Mouse (Mus musculus) midbrain, postnatal 0 days (tissue): ENCODE measurements around the gene Sorcs2. TPM values are rescaled to one million over a fixed set of nuclear protein-coding genes. Genes with fewer than 3 reads are reported as not detected.

Experiments
- ATAC-seq: fragments of 200-750 bp; cut with Nextera tagmentation; 2 replicates; pipeline ENCODE4 v1.8.0; 2017; ENCODE audit warnings: moderate number of reproducible peaks, mild to moderate bottlenecking, moderate TSS enrichment, moderate library complexity; ENCODE audit not compliant: low FRiP score
- DNase-seq: peaks from one replicate; pipeline ENCODE4 v3.0.0-alpha.2; 2015; ENCODE audit warnings: low spot score
- H3K27ac ChIP-seq: fragments of 300-500 bp; sonication (generic); 2 replicates; pipeline ENCODE4 v1.5.1; 2014; ENCODE audit warnings: low read depth, mild to moderate bottlenecking, low read length, mixed read lengths
- H3K27me3 ChIP-seq: fragments of 300-500 bp; sonication (generic); 2 replicates; pipeline ENCODE4 v1.6.1; 2014; ENCODE audit warnings: low read length, control low read depth, mixed read lengths; ENCODE audit not compliant: insufficient read depth
- H3K36me3 ChIP-seq: fragments of 300-500 bp; sonication (generic); 2 replicates; pipeline ENCODE4 v1.6.1; 2014; ENCODE audit warnings: low read length, control low read depth, mixed read lengths; ENCODE audit not compliant: insufficient read depth
- H3K4me1 ChIP-seq: fragments of 300-500 bp; sonication (generic); 2 replicates; pipeline ENCODE4 v1.6.1; 2014; ENCODE audit warnings: mild to moderate bottlenecking, control low read depth, antibody characterized with exemption, low read length, mixed read lengths; ENCODE audit not compliant: insufficient read depth
- H3K4me2 ChIP-seq: fragments of 300-500 bp; sonication (generic); 2 replicates; pipeline ENCODE4 v1.6.1; 2014; ENCODE audit warnings: low read depth, mild to moderate bottlenecking, low read length, mixed read lengths; ENCODE audit not compliant: poor library complexity, severe bottlenecking
- H3K4me3 ChIP-seq: fragments of 300-500 bp; sonication (generic); 2 replicates; pipeline ENCODE4 v1.5.1; 2014; ENCODE audit warnings: low read depth, mild to moderate bottlenecking, low read length, moderate library complexity
- H3K9ac ChIP-seq: fragments of 300-500 bp; sonication (generic); replicated peaks from 2 replicates; pipeline ENCODE4 v1.6.1; 2014; ENCODE audit warnings: mild to moderate bottlenecking, low read length, moderate library complexity, mixed read lengths; ENCODE audit not compliant: poor library complexity, severe bottlenecking
- H3K9me3 ChIP-seq: fragments of 300-500 bp; sonication (generic); 2 replicates; pipeline ENCODE4 v1.6.1; 2016; ENCODE audit warnings: low read length, control low read depth
- CTCF ChIP-seq: IDR thresholded peaks from 2 replicates; pipeline ENCODE4 v1.5.1; 2016; ENCODE audit warnings: antibody characterized with exemption, mild to moderate bottlenecking
- WGBS: fragments of 180-500 bp; shearing (Covaris S2); extraction: QIAGEN DNeasy Blood & Tissue Kit; methylation state at CpG from one replicate; pipeline ENCODE4 v1.1.7; 2014; 5-methylcytosine and 5-hydroxymethylcytosine counted together
- polyA plus RNA-seq: library from polyadenylated mRNA; unstranded; fragments of >200 nt; fragmentation: Nextera tagmentation; extraction: Ambion mirVana; gene quantifications from 2 replicates; pipeline ENCODE4 v1.2.1, GENCODE M21; 2015
- total RNA-seq: library from RNA; depleted of rRNA; stranded (reverse); fragments of >200 nt; gene quantifications from 2 replicates; pipeline ENCODE4 v1.2.3, GENCODE M21; 2014

Gene Sorcs2
- total and polyA plus RNA-seq, 2 experiments from 2014 or later: 16.1 to 49.2 TPM

DNA sequence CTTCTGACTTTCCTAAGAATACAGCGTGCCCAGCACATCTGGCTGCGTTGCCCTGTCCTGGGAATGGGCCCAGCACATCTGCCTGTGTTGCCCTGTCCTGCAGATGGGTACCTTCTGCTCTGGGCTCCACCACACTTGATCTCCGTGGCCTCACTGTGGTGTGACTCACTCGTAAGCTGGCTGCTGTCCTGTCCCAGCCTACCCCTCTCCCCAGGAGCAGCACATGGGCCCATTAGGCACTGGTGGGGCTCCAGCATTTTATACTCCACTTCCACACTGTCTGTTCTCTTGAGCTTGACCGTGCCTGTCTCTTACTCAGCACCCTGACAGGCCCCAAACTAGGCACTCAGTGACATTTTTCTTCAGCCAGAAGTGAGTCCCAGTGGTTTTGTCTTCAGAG lies 391.4 kb downstream of the Sorcs2 start:
- no peak overlapping the region for H3K27ac ChIP-seq
- DNase-seq (no peak), ATAC-seq (no peak)
- H3K9me3 ChIP-seq: no peaks in the 10 kb centered on the region
- H3K36me3 ChIP-seq: peaks cover 15% of the 10 kb centered on the region
- 83% methylated on average over 5 of the region's 5 CpGs for WGBS
- no peak for TF ChIP-seq CTCF
- H3K4me1 ChIP-seq: no peaks in the 10 kb centered on the region
- no peak overlapping the region for H3K4me3 ChIP-seq
- H3K9ac ChIP-seq: no peak overlapping the region
- H3K27me3 ChIP-seq: no peaks in the 10 kb centered on the region
- no peak overlapping the region for H3K4me2 ChIP-seq

DNA sequence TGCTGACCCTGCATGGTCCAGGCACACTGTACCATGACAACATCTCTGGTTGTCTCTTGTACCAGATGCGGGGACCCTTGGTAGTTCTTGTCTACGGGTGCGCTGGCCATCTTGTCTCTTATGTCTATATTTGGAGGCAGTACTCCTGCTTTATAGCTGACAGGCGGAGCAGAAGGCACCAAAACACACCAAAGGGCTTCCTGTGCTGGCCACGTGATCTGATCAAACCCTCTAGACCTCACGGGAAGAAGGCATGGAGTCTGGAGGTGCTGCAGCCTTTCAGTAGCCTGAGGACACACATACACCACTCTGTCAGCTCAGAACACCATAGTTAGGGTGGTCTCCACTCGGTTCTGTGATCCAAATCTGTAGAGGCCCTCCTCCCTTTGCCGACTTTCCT lies 391.8 kb downstream of the Sorcs2 start:
- no peaks in the 10 kb centered on the region for H3K9me3 ChIP-seq
- DNase-seq (no peak), ATAC-seq (no peak)
- H3K4me2 ChIP-seq: no peak overlapping the region
- no peak for TF ChIP-seq CTCF
- H3K27me3 ChIP-seq: no peaks in the 10 kb centered on the region
- H3K27ac ChIP-seq: no peak overlapping the region
- peaks cover 19% of the 10 kb centered on the region for H3K36me3 ChIP-seq
- 86% methylated on average over 8 of the region's 8 CpGs for WGBS
- no peaks in the 10 kb centered on the region for H3K4me1 ChIP-seq
- no peak overlapping the region for H3K4me3 ChIP-seq
- H3K9ac ChIP-seq: no peak overlapping the region

DNA sequence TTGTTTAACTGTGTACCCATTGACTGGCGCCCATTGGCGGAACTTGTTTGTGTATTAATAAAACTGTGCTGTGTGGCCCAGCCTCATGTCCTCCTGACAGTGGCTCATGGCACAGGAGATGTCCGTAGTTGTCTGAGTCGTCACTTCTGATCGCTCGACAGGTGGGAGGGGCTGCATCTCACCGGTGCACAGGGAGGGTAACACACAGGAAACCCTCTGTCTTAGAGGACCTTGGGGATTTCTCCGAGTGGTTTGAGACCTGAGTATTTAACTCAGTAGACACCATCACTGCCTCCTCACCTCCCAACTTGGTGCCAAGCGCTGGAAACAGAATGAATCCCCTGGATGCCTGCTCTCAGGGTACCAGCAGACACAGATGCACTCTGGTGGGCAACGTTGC lies 394.1 kb downstream of the Sorcs2 start:
- H3K36me3 ChIP-seq: peaks cover 40% of the 10 kb centered on the region
- no peak for TF ChIP-seq CTCF
- no peak overlapping the region for H3K4me2 ChIP-seq
- H3K27ac ChIP-seq: no peak overlapping the region
- H3K4me1 ChIP-seq: no peaks in the 10 kb centered on the region
- no peaks in the 10 kb centered on the region for H3K27me3 ChIP-seq
- H3K9me3 ChIP-seq: no peaks in the 10 kb centered on the region
- H3K9ac ChIP-seq: no peak overlapping the region
- ATAC-seq: no peak
- no peak overlapping the region for H3K4me3 ChIP-seq
- 88% methylated on average over 10 of the region's 10 CpGs for WGBS
- DNase-seq: no peak

DNA sequence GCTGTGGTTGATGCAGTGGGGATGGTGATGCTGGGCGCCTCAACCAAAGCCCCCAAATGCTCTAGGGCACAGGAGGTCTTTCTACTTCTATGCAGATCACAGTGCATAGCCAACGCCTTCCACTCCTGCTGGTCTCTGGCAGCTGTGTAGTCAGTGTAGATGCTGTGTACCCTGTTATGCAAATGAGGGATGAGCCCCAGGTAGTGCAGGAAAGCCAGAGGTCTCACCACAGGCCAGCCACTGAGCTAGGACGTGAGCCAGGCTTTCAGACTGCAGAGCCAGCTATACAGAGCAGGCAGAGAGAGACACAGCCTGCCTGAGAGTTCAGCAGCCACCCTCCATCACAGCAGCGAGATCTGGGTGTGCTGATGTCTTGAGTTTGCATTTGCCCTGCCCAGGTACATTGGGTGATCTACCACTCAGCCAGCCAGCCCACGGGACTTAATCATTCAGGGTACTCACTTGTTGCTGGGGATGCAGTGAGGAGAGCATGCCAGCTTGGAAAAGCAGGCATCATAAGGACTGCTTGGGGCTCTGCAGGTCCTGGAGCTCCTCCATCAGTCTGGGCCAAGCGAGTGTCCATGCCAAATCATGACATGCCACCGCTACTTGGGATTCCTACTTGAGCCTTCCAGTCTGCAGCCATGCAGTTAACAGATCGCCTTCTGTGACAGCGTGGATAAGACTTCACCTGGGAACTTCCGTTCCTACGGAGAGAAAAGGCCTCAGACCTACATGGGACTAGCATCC lies 407.8 kb downstream of the Sorcs2 start:
- DNase-seq: no peak
- H3K4me3 ChIP-seq: no peak overlapping the region
- peaks cover 45% of the 10 kb centered on the region for H3K36me3 ChIP-seq
- no peak overlapping the region for H3K4me2 ChIP-seq
- no peak for ATAC-seq
- 80% methylated on average over 11 of the region's 11 CpGs for WGBS
- H3K9ac ChIP-seq: no peak overlapping the region
- TF ChIP-seq CTCF: no peak
- H3K4me1 ChIP-seq: no peaks in the 10 kb centered on the region
- H3K27me3 ChIP-seq: no peaks in the 10 kb centered on the region
- H3K27ac ChIP-seq: no peak overlapping the region
- H3K9me3 ChIP-seq: no peaks in the 10 kb centered on the region

DNA sequence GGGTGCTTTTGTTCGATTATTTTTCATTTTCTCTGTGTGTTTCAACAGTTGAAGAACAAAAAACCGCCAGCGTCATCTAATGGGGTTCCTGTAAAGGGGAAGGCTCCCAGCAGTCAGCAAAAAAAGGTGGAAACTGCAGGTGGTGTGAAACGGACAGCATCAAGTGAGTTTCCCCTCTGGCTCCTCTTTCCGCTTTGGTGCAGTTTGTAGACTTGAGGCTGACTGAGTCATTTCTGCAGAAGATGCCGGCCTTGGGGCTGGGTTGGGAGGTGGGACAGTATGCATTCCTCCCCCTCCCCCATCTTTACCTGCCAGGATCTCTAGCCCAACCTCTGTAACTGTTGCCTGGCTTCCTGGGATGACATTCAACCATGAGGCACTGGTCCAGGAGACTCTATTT lies 408.4 kb downstream of the Sorcs2 start:
- no peak for TF ChIP-seq CTCF
- Histone ChIP-seq H3K4me1 (no peaks in the 10 kb centered on the region), H3K27me3 (no peaks in the 10 kb centered on the region), H3K9ac (no peak overlapping the region), H3K4me2 (no peak overlapping the region), H3K9me3 (no peaks in the 10 kb centered on the region), H3K36me3 (peaks cover 48% of the 10 kb centered on the region), H3K27ac (no peak overlapping the region), H3K4me3 (no peak overlapping the region)
- DNase-seq (no peak), ATAC-seq (no peak)
- 71% methylated on average over 6 of the region's 6 CpGs for WGBS

DNA sequence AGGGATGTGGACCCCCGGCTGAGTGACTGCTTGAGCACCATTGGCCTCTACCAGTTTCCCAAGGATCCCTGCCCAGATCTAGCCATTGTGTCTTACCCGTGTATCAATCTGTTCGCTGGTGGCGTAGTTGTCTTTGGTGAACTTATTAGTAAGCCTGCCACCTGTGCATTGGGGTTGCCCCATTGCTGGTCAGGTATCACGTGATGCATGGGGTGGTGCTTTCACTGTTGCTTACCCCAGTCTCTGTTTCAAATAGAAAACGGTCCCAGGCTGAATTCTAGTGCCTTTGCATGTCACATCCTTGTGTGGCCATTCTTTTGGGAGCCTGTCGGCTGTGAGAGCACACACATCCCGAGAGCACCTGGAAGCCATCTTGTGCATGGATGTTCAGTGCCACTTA lies 409.9 kb downstream of the Sorcs2 start:
- WGBS: 92% methylated on average over 8 of the region's 8 CpGs
- Histone ChIP-seq H3K4me1 (no peaks in the 10 kb centered on the region), H3K27ac (no peak overlapping the region), H3K36me3 (peaks cover 40% of the 10 kb centered on the region), H3K9me3 (no peaks in the 10 kb centered on the region), H3K27me3 (no peaks in the 10 kb centered on the region), H3K4me3 (no peak overlapping the region), H3K9ac (no peak overlapping the region), H3K4me2 (no peak overlapping the region)
- ATAC-seq: no peak
- TF ChIP-seq CTCF: no peak
- no peak for DNase-seq
